19 mouse cellular contexts compared by ENCODE assay signal in the genomic region with DNA sequence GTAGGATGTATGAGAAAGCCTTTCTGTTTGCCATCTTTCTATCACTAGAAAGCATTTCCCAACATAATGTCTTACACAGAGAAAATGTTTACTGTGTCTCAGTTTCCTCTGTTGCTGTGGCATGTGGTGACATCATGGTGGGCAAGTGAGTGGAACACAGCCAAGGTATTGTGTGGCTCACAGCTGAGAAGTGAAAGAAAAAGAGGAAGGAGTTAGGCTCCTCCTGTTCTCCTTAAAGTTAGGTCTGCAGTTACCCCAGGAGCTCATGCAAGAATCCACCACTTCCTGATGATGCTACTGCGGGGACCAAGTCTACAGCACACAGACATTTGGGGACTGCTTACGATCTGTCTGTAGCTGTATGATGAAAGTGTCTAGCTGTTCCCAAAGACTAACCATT. TPM values are rescaled to one million over a fixed set of nuclear protein-coding genes. Genes with fewer than 3 reads are reported as not detected.
DNase-seq lines count a peak whose midpoint lies in the region; ATAC-seq and TF ChIP-seq lines count a peak whose summit lies in the region.
"Had no signal": no experiment of that assay in that cellular context is flagged by ENCODE, and none has a peak within 500 bp of the region (broad histone marks: within the 10 kb centered on the region; RNA-seq: fewer than 3 reads in every experiment).

No protein-coding gene starts in this region.

- H3K27me3 ChIP-seq in MEL (ENCODE audit: control insufficient read depth in 1 of 2, insufficient read depth in 2 of 2, low read length in 2 of 2), result no peaks in the 10 kb centered on the region
- H3K27me3 ChIP-seq in hindbrain, embryonic 16.5 days (replicated peaks; ENCODE audit: control insufficient read depth, insufficient read depth, low read length), result no peaks in the 10 kb centered on the region
- H3K27me3 ChIP-seq: embryonic facial prominence, embryonic 15.5 days; intestine, embryonic 15.5 days had no signal

- intact Hi-C loops in left cerebral cortex, postnatal 4 days (cut with DNase I), result no loop called here

- peak; percentile 95 for ATAC-seq in megakaryocyte, adult 5-6 weeks (ENCODE audit: poor library complexity, severe bottlenecking)
- no peak for ATAC-seq in hindbrain, embryonic 16.5 days
- ATAC-seq: forebrain, embryonic 16.5 days; intestine, embryonic 15.5 days; midbrain, embryonic 16.5 days had no signal

- H3K9me3 ChIP-seq in MEL (replicated peaks; ENCODE audit: insufficient read depth, low read length), result no peaks in the 10 kb centered on the region
- H3K9me3 ChIP-seq in hindbrain, embryonic 16.5 days (ENCODE audit: control insufficient read depth, low read length), result no peaks in the 10 kb centered on the region
- H3K9me3 ChIP-seq: embryonic facial prominence, embryonic 15.5 days; heart, embryonic 10.5 days; intestine, embryonic 15.5 days had no signal

- no peaks in the 10 kb centered on the region; a peak in 1 of 4 replicates for H3K4me1 ChIP-seq in MEL (ENCODE audit: control insufficient read depth in 1 of 2, insufficient read depth in 2 of 2, low read length in 2 of 2)
- H3K4me1 ChIP-seq in hindbrain, embryonic 16.5 days (ENCODE audit: control insufficient read depth, insufficient read depth, low read depth, low read length), result no peaks in the 10 kb centered on the region
- H3K4me1 ChIP-seq: embryonic facial prominence, embryonic 15.5 days; heart, embryonic 10.5 days; intestine, embryonic 15.5 days had no signal

- 84% methylated on average over 2 of the region's 2 CpGs for WGBS in hindbrain, embryonic 16.5 days

- peaks cover 0 to 3% of the 10 kb centered on the region in 2 experiments; a peak in 2 of 4 replicates for H3K36me3 ChIP-seq in MEL (ENCODE audit: control insufficient read depth in 1 of 2, insufficient read depth in 2 of 2, low read length in 2 of 2)
- no peaks in the 10 kb centered on the region for H3K36me3 ChIP-seq in hindbrain, embryonic 16.5 days (ENCODE audit: control insufficient read depth, insufficient read depth, low read length)
- H3K36me3 ChIP-seq: embryonic facial prominence, embryonic 15.5 days; heart, embryonic 10.5 days; intestine, embryonic 15.5 days had no signal

- TF ChIP-seq RAD21 in MEL (IDR thresholded peaks at IDR 0.05; ENCODE audit: low read depth, low read length), result no peak

- peak; percentile 17 for DNase-seq in left cerebral cortex, adult 11 months (ENCODE audit: low spot score)
- no peak for DNase-seq in left cerebral cortex, postnatal 4 days
- peak; percentile 81 for DNase-seq in MEL (ENCODE audit: low read depth, low spot score)
- peak; percentile 14 for DNase-seq in c-Kit-positive CD71-negative TER-119-negative erythroid progenitor cells, embryonic 14.5 days (ENCODE audit: low read depth)
- no peak for DNase-seq in right cerebral cortex, postnatal 4 days
- DNase-seq: adrenal gland, postnatal 25 days; cerebellum, adult 18-20 months; cerebellum, postnatal 25 days; liver; thymus, postnatal 14 days had no signal

- no peak overlapping the region for H3K9ac ChIP-seq in MEL (ENCODE audit: control insufficient read depth, low read depth, low read length, poor library complexity, severe bottlenecking)
- H3K9ac ChIP-seq in hindbrain, embryonic 16.5 days (ENCODE audit: low read depth, low read length), result no peak overlapping the region
- H3K9ac ChIP-seq: embryonic facial prominence, embryonic 15.5 days; hindbrain, embryonic 14.5 days; intestine, embryonic 15.5 days had no signal

- no peaks in the 10 kb centered on the region for H3K79me2 ChIP-seq in MEL (ENCODE audit: control insufficient read depth, insufficient read depth, low read length, poor library complexity)

- no peak for TF ChIP-seq CTCF in MEL (IDR thresholded peaks at IDR 0.05 in 2 of 3, conservative IDR thresholded peaks at IDR 0.05 in 1 of 3; ENCODE audit: control insufficient read depth in 1 of 3, insufficient read depth in 1 of 3, low read depth in 2 of 3, low read length in 3 of 3, poor library complexity in 1 of 3, severe bottlenecking in 1 of 3)

- no peak overlapping the region for H3K4me3 ChIP-seq in MEL (ENCODE audit: control insufficient read depth in 1 of 2, insufficient read depth in 1 of 2, low read depth in 2 of 2, low read length in 2 of 2)
- H3K4me3 ChIP-seq in hindbrain, embryonic 16.5 days (ENCODE audit: low read length), result no peak overlapping the region
- H3K4me3 ChIP-seq: embryonic facial prominence, embryonic 15.5 days; heart, embryonic 10.5 days; intestine, embryonic 15.5 days had no signal

- no peak for TF ChIP-seq POLR2A in MEL (IDR thresholded peaks at IDR 0.05; ENCODE audit: control insufficient read depth in 1 of 2, insufficient read depth in 1 of 2, low read depth in 1 of 2, low read length in 2 of 2, poor library complexity in 1 of 2)

- TF ChIP-seq EP300 in MEL (IDR thresholded peaks at IDR 0.05; ENCODE audit: low read depth in 1 of 2, low read length in 2 of 2), result peak; percentile 9 to 25; a peak in 1 of 4 replicates

- no peak overlapping the region for H3K27ac ChIP-seq in MEL (ENCODE audit: control insufficient read depth, low read depth, low read length)
- no peak overlapping the region for H3K27ac ChIP-seq in hindbrain, embryonic 16.5 days (ENCODE audit: low read depth, low read length)
- H3K27ac ChIP-seq: embryonic facial prominence, embryonic 15.5 days; heart, embryonic 10.5 days; hindbrain, embryonic 14.5 days; intestine, embryonic 15.5 days; kidney, postnatal 0 days had no signal

- H3K4me2 ChIP-seq in hindbrain, embryonic 16.5 days (ENCODE audit: low read length), result no peak overlapping the region
- H3K4me2 ChIP-seq: embryonic facial prominence, embryonic 15.5 days; hindbrain, embryonic 14.5 days; intestine, embryonic 15.5 days had no signal

TF ChIP-seq in MEL, 35 proteins besides CTCF, POLR2A, EP300 and RAD21:
- TF ChIP-seq MAFK (IDR thresholded peaks at IDR 0.05; ENCODE audit: borderline replicate concordance, low read depth, low read length), result no peak
- TF ChIP-seq CHD2 (IDR thresholded peaks at IDR 0.05; ENCODE audit: low read length), result no peak
- TF ChIP-seq ZC3H11A (IDR thresholded peaks at IDR 0.05; ENCODE audit: low read depth, low read length), result no peak
- TF ChIP-seq RCOR1 (IDR thresholded peaks at IDR 0.05; ENCODE audit: low read depth, low read length), result 0 out of 2 replicates have a peak, but pooled peaks have one; percentile 30
- TF ChIP-seq MYC (IDR thresholded peaks at IDR 0.05; ENCODE audit: low read depth, low read length), result 0 out of 2 replicates have a peak, but pooled peaks have one; percentile 57
- TF ChIP-seq GATA1 (IDR thresholded peaks at IDR 0.05; ENCODE audit: low read depth, low read length), result no peak
- TF ChIP-seq ZKSCAN1 (IDR thresholded peaks at IDR 0.05; ENCODE audit: low read depth, low read length), result no peak
- no peak for TF ChIP-seq HCFC1 (IDR thresholded peaks at IDR 0.05; ENCODE audit: low read depth, low read length)
- TF ChIP-seq ETS1 (IDR thresholded peaks at IDR 0.05; ENCODE audit: low read depth, low read length), result peak; percentile 98
- no peak for TF ChIP-seq POLR2AphosphoS5 (IDR thresholded peaks at IDR 0.05; ENCODE audit: borderline replicate concordance, low read depth, low read length)
- no peak for TF ChIP-seq E2F4 (IDR thresholded peaks at IDR 0.05; ENCODE audit: borderline replicate concordance, low read depth, low read length)
- TF ChIP-seq ELF1 (IDR thresholded peaks at IDR 0.05; ENCODE audit: low read depth, low read length), result peak; percentile 37; the same call in 1 of the 2 replicates
- TF ChIP-seq BHLHE40 (IDR thresholded peaks at IDR 0.05; ENCODE audit: borderline replicate concordance, low read depth, low read length), result no peak
- TF ChIP-seq TBP (IDR thresholded peaks at IDR 0.05; ENCODE audit: low read depth, low read length), result no peak
- no peak for TF ChIP-seq KAT2A (conservative IDR thresholded peaks at IDR 0.05; ENCODE audit: low read depth, low read length)
- no peak for TF ChIP-seq JUND (IDR thresholded peaks at IDR 0.05; ENCODE audit: low read depth, low read length)
- TF ChIP-seq ZMIZ1 (IDR thresholded peaks at IDR 0.05; ENCODE audit: low read depth, low read length), result no peak
- TF ChIP-seq USF2 (IDR thresholded peaks at IDR 0.05; ENCODE audit: borderline replicate concordance in 1 of 2, insufficient read depth in 1 of 2, low read depth in 1 of 2, low read length in 2 of 2), result no peak
- TF ChIP-seq MAZ (IDR thresholded peaks at IDR 0.05; ENCODE audit: low read depth, low read length), result no peak
- 0 out of 2 replicates have a peak, but pooled peaks have one; percentile 25 for TF ChIP-seq MAX (IDR thresholded peaks at IDR 0.05; ENCODE audit: low read length)
- no peak for TF ChIP-seq SIN3A (IDR thresholded peaks at IDR 0.05; ENCODE audit: low read length)

RNA-seq across cellular contexts. Expression of a gene that starts 39.4 kb away (rescaled TPM):
- total RNA-seq in left cerebral cortex, postnatal 4 days (2021), result 1 to 10 TPM; 4.2 to 4.8 TPM
- total RNA-seq in MEL (2012; rRNA removed), result 15.5 and 15.8 TPM in 2 replicates
- polyA plus RNA-seq in MEL (2012; ENCODE audit: insufficient read depth in 1 of 2, insufficient read length in 2 of 2, low read depth in 1 of 2, low replicate concordance in 2 of 2, missing spikeins in 1 of 2), result 10 to 100 TPM in 1 of 2 experiments, not detected in 1; 15.1 TPM
- 2.1 and 2.7 TPM in 2 replicates for total RNA-seq in megakaryocyte, adult 5-6 weeks (2015)
- 5.8 and 6.4 TPM in 2 replicates for total RNA-seq in megakaryocyte, adult 5-6 weeks (2017)
- polyA plus RNA-seq in hindbrain, embryonic 16.5 days (2015; fragmentation: Nextera tagmentation; extraction: Ambion mirVana), result 7.6 and 7.8 TPM in 2 replicates

Comparison
In these comparisons a context has a peak if more than half of its experiments do, and no peak if none do; other contexts are left out.
1. DNase-seq: peak in left cerebral cortex, adult 11 months (single experiment), MEL (single experiment) and c-Kit-positive CD71-negative TER-119-negative erythroid progenitor cells, embryonic 14.5 days (single experiment); none in left cerebral cortex, postnatal 4 days (single experiment) and right cerebral cortex, postnatal 4 days (single experiment).